Mouse (Mus musculus): ENCODE data around the gene Hdac4.

GRCm38 (mm10) chr1:92107521-92107920 lies 88.0 kb downstream of the Hdac4 start:
- TF ChIP-seq POLR2A (IDR thresholded peaks at IDR 0.05; ENCODE audit: extremely low read depth, insufficient read depth, low read length) (no peak), CTCF (IDR thresholded peaks at IDR 0.05; ENCODE audit: extremely low read depth, insufficient read depth, low read length) (no peak)
